8 mouse cellular contexts compared by ENCODE assay signal in the genomic region with DNA sequence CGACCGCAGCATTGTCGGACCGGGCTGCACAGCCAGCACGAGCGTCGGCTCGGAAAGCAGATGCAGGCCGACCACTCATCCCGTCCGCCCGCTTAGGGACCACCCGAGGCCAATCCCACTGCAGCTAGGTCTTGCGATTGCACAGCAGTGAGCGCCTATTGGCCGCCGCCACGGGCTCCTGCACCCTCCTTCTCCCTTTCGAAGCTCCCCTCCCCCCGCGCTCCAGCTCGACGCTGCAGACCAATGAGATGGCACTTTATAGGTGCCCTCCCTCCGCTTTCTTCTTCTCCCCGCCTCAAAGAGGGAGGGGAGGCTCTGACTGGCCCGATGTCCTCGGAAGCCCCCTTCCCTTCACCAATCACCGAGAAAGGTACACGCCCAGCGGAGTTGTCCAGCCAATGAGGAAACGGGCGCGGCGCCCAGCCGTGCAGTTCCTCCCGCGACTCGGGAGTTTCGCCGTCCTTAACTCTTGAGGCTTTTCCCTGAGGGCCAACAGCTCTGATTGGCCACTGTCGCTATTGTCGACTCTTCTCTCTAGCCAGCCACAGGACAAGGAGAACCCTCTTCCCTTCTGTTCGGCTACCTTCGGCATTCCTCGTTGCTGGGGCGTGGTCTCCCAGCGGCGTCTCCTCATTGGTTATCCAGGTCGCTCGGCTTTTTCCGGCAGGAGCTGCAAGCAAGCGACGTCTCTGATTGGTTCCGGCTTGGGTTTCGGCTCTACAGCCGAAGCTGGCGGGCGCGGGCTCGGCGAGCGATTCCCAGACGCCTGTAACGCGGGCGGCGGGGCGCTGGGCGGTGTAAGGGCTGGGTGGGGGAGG. TPM values are rescaled to one million over a fixed set of nuclear protein-coding genes. Genes with fewer than 3 reads are reported as not detected.
DNase-seq lines count a peak whose midpoint lies in the region; ATAC-seq and TF ChIP-seq lines count a peak whose summit lies in the region.

A gene (plus strand): TSS at position 373 of the 818 bp plus-strand sequence.

- TF ChIP-seq POLR2A in bone marrow, adult 2 months (IDR thresholded peaks at IDR 0.05; ENCODE audit: borderline replicate concordance, control insufficient read depth, low read depth, low read length), result peak; percentile 79; the same call in 1 of the 2 replicates
- TF ChIP-seq POLR2A in limb, embryonic 14.5 days (IDR thresholded peaks at IDR 0.05; ENCODE audit: borderline replicate concordance, extremely low read depth, insufficient read depth, insufficient read length), result peak; percentile 97

- peaks cover 2% of the 10 kb centered on the region; the same call in 1 of the 2 replicates for H3K4me1 ChIP-seq in bone marrow, adult 2 months (ENCODE audit: control insufficient read depth, insufficient read depth, low read length)
- peaks cover 21% of the 10 kb centered on the region for H3K4me1 ChIP-seq in embryonic facial prominence, embryonic 15.5 days
- H3K4me1 ChIP-seq in limb, embryonic 14.5 days (ENCODE audit: control insufficient read depth, insufficient read depth, low read length), result 0 out of 2 replicates have a peak, but pooled peaks cover 3% of the 10 kb centered on the region
- 0 out of 2 replicates have a peak, but pooled peaks cover 3% of the 10 kb centered on the region for H3K4me1 ChIP-seq in midbrain, postnatal 0 days (ENCODE audit: insufficient read depth, low read length)

- under 1% methylated on average over 69 of the region's 69 CpGs for WGBS in bone marrow, adult 2 months
- under 1% methylated on average over 67 of the region's 69 CpGs for WGBS in embryonic facial prominence, embryonic 15.5 days
- WGBS in limb, embryonic 14.5 days, result 1% methylated on average over 61 of the region's 69 CpGs
- under 1% methylated on average over 66 of the region's 69 CpGs for WGBS in midbrain, postnatal 0 days

- H3K4me2 ChIP-seq in embryonic facial prominence, embryonic 15.5 days (replicated peaks), result peak within 1 kb of the TSS; percentile 67
- peak within 1 kb of the TSS; percentile 70 for H3K4me2 ChIP-seq in limb, embryonic 14.5 days (replicated peaks; ENCODE audit: low read depth, low read length, severe bottlenecking)
- H3K4me2 ChIP-seq in midbrain, postnatal 0 days (ENCODE audit: low read depth, low read length, poor library complexity, severe bottlenecking), result peak within 1 kb of the TSS; percentile 79

- peak within 1 kb of the TSS; percentile 86 for H3K27ac ChIP-seq in bone marrow, adult 2 months (ENCODE audit: control insufficient read depth, insufficient read depth, low read depth, low read length, poor library complexity)
- peak within 1 kb of the TSS; percentile 100 for H3K27ac ChIP-seq in embryonic facial prominence, embryonic 15.5 days (replicated peaks)
- H3K27ac ChIP-seq in limb, embryonic 14.5 days (replicated peaks; ENCODE audit: low read depth, low read length), result peak within 1 kb of the TSS; percentile 100
- H3K27ac ChIP-seq in midbrain, postnatal 0 days (ENCODE audit: low read depth, low read length), result peak within 1 kb of the TSS; percentile 99

- DNase-seq in 416B (ENCODE audit: low read depth), result peak; percentile 99
- peak; percentile 100 for DNase-seq in heart, adult 8-10 months (ENCODE audit: low spot score)
- peak; percentile 100 for DNase-seq in kidney, adult 9 months
- peak; percentile 99 for DNase-seq in limb, embryonic 14.5 days (ENCODE audit: low spot score)
- DNase-seq in midbrain, postnatal 0 days (ENCODE audit: low spot score), result peak; percentile 100
- peak; percentile 94 to 95 for DNase-seq in spleen, postnatal 14 days (ENCODE audit: low spot score in 2 of 2)

- no peaks in the 10 kb centered on the region for H3K9me3 ChIP-seq in embryonic facial prominence, embryonic 15.5 days (replicated peaks)
- no peaks in the 10 kb centered on the region for H3K9me3 ChIP-seq in limb, embryonic 14.5 days (ENCODE audit: control insufficient read depth, low read length)
- H3K9me3 ChIP-seq in midbrain, postnatal 0 days (ENCODE audit: low read length), result no peaks in the 10 kb centered on the region

- H3K4me3 ChIP-seq in bone marrow, adult 2 months (replicated peaks; ENCODE audit: control insufficient read depth, low read depth, low read length), result peak within 1 kb of the TSS; percentile 90
- peak within 1 kb of the TSS; percentile 97 for H3K4me3 ChIP-seq in embryonic facial prominence, embryonic 15.5 days (replicated peaks)
- H3K4me3 ChIP-seq in limb, embryonic 14.5 days (replicated peaks; ENCODE audit: low read length), result peak within 1 kb of the TSS; percentile 88
- H3K4me3 ChIP-seq in midbrain, postnatal 0 days (ENCODE audit: low read depth, low read length), result peak within 1 kb of the TSS; percentile 92

- peak within 1 kb of the TSS; percentile 99 for H3K9ac ChIP-seq in embryonic facial prominence, embryonic 15.5 days
- H3K9ac ChIP-seq in limb, embryonic 14.5 days (ENCODE audit: low read depth, low read length, severe bottlenecking), result peak within 1 kb of the TSS; percentile 95
- H3K9ac ChIP-seq in midbrain, postnatal 0 days (replicated peaks; ENCODE audit: low read length, poor library complexity, severe bottlenecking), result peak within 1 kb of the TSS; percentile 100

- TF ChIP-seq CTCF in bone marrow, adult 2 months (IDR thresholded peaks at IDR 0.05; ENCODE audit: control insufficient read depth, insufficient read depth, low read length), result no peak
- TF ChIP-seq CTCF in midbrain, postnatal 0 days (IDR thresholded peaks at IDR 0.05), result no peak; the same call in 1 of the 2 replicates

- H3K27me3 ChIP-seq in embryonic facial prominence, embryonic 15.5 days, result no peaks in the 10 kb centered on the region
- H3K27me3 ChIP-seq in limb, embryonic 14.5 days (ENCODE audit: control insufficient read depth, insufficient read depth, low read length), result no peaks in the 10 kb centered on the region
- no peaks in the 10 kb centered on the region for H3K27me3 ChIP-seq in midbrain, postnatal 0 days (ENCODE audit: insufficient read depth, low read length)

- H3K36me3 ChIP-seq in embryonic facial prominence, embryonic 15.5 days, result no peaks in the 10 kb centered on the region
- H3K36me3 ChIP-seq in limb, embryonic 14.5 days (ENCODE audit: control insufficient read depth, insufficient read depth, low read length), result no peaks in the 10 kb centered on the region
- H3K36me3 ChIP-seq in midbrain, postnatal 0 days (ENCODE audit: insufficient read depth, low read length), result no peaks in the 10 kb centered on the region

- ATAC-seq in embryonic facial prominence, embryonic 15.5 days (ENCODE audit: insufficient number of reproducible peaks, low FRiP score, low TSS enrichment, low read depth), result peak; percentile 95
- peak; percentile 93 for ATAC-seq in limb, embryonic 14.5 days (ENCODE audit: low FRiP score, low read depth)
- ATAC-seq in midbrain, postnatal 0 days (ENCODE audit: low FRiP score), result peak; percentile 94

RNA-seq across cellular contexts. Expression of the gene that starts here (rescaled TPM):
- polyA plus RNA-seq in bone marrow, adult 2 months (2011; ENCODE audit: insufficient read depth, insufficient read length, low replicate concordance, missing spikeins), result 9.6 and 10.2 TPM in 2 replicates
- polyA plus RNA-seq in embryonic facial prominence, embryonic 15.5 days (2015; fragmentation: Nextera tagmentation; extraction: Ambion mirVana), result 56.8 and 59.9 TPM in 2 replicates
- 10 to 100 TPM; 48.8 to 54.3 (median 53.0) TPM for total RNA-seq in heart, adult 8-10 months (2022)
- polyA plus RNA-seq in limb, embryonic 14.5 days (2012; rRNA removed), result 17.5 and 20.1 TPM in 2 replicates
- polyA plus RNA-seq in limb, embryonic 14.5 days (2014; fragmentation: Nextera tagmentation; extraction: Ambion mirVana), result 61.3 and 63.2 TPM in 2 replicates
- total RNA-seq in midbrain, postnatal 0 days (2014; rRNA removed), result 116 and 148 TPM in 2 replicates
- polyA plus RNA-seq in midbrain, postnatal 0 days (2015; fragmentation: Nextera tagmentation; extraction: Ambion mirVana), result 135 and 150 TPM in 2 replicates

Comparison
In these comparisons a context has a peak if more than half of its experiments do, and no peak if none do; other contexts are left out.
1. Peak in every context shown above with its lines: DNase-seq, ATAC-seq, H3K4me3 ChIP-seq and H3K27ac ChIP-seq.